Mouse (Mus musculus): Measurements from ENCODE around the gene Ptprg.

Ptprg gene

GRCm38 (mm10) chr14:12219877-12220276 lies 666.5 kb downstream of the Ptprg start:
- WGBS: 89% methylated on average over 6 of the region's 6 CpGs

DNA sequence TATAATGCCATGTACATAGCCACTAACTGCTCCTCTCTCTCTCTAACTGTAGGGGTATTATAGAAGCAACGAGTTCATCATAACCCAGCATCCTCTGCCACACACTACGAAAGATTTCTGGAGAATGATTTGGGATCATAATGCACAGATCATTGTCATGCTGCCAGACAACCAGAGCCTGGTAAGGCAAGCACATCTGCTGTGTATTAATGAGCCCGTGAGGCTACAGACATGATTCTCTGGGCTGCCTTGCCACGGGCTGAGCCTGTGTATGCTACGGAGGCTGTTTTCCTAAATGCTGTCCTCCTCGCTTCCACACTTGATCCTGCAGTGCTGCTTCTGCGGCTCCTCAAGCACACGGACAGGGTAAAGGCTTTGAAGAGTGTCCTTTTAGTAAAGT lies 667.2 kb downstream of the Ptprg start:
- 79% methylated on average over 8 of the region's 8 CpGs for WGBS

DNA sequence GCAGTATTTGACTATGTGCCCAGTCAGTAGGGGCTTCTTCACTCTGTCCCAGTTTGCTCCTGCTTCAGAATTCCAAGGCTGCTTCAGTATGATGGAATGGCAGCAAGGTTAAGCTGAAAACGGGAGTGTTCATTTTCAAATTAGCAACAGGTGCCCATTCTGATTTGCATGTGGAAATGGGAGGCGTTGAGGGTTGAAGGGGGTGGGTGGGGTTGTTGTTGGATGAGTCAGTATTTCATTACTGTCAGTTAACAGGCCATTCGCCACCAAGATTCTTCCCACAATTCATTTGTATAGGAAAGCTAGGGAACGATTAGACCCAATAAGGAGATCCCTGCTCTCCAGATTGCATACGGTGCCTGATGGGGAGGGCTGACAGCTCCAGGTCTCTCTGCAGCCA lies 668.2 kb downstream of the Ptprg start:
- WGBS: 74% methylated on average over 5 of the region's 5 CpGs

- WGBS: 61% methylated on average over 4 of the region's 4 CpGs
Observed at GRCm38 (mm10) chr14:12243726-12244125, 690.4 kb downstream of the Ptprg start.

DNA sequence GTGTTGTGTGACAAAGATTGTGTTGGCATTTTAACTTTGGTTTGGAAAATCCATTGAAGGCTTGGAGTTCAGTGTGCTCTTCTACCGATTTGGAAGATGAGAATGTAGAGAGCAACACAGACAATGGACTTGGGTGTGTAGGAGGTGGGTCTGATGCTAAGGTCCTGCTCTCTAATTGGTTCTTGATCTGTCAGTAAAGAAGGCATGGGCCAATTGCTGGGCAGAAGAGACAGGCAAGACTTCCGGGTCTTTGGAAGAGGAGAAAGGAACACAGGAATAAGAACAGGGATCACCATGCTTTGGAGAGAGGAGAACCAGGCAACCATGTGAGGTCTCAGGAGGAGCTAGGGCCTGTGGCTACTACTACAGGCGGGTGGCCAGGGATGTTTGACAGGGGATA lies 722.7 kb downstream of the Ptprg start:
- WGBS: 77% methylated on average over 3 of the region's 3 CpGs

DNA sequence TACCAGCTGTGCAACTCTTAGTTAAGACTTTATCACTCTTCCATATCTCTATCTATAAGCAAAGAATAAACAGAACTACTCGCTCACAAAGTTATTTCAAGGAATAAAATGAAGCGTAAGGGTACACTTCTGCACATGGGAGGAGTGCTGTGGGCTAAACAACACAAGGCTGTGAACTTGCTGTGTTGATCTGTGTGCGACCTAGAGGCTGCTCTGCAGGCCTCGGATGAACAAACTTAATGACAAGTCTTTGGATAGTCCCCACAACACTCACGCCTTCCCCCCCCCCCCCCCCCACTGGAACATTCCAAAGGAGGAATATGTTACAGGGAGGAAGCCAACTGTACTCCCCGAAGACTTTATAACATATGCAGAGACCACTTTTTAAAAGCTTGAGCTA lies 730.3 kb downstream of the Ptprg start, which contains the start of gene Gm49355:
Gene Gm49355, plus strand, starts transcription at position 336 of the 400 bp plus-strand sequence.
- WGBS: 79% methylated on average over 6 of the region's 6 CpGs

- WGBS: under 1% methylated on average over 48 of the region's 48 CpGs
Observed at GRCm38 (mm10) chr14:12284141-12284912, 731.0 kb downstream of the Ptprg start, which contains the start of gene 3830406C13Rik. Gene 3830406C13Rik (plus strand): TSS chr14:12284173.

All from cerebral cortex, adult 2 months (tissue).